Mouse (Mus musculus): ENCODE results near the gene Cnpy3. TPM values are rescaled to one million over a fixed set of nuclear protein-coding genes. Genes with fewer than 3 reads are reported as not detected.

The Cnpy3 gene
- polyA plus RNA-seq, 1 experiment, result 243 TPM

GRCm38 (mm10) chr17:46725273-46725672 lies 26.7 kb downstream of the Cnpy3 start:
- Histone ChIP-seq H3K36me3 (replicated peaks; ENCODE audit: low read length) (peaks cover 62% of the 10 kb centered on the region), H3K9me3 (no peaks in the 10 kb centered on the region), H3K4me1 (peaks cover 31% of the 10 kb centered on the region), H3K27me3 (replicated peaks) (peaks cover 6% of the 10 kb centered on the region), H3K4me3 (replicated peaks) (no peak overlapping the region)
- TF ChIP-seq FLI1 (IDR thresholded peaks at IDR 0.05; ENCODE audit: low read length), result no peak
- TF ChIP-seq GATA1 (IDR thresholded peaks at IDR 0.05; ENCODE audit: borderline replicate concordance, low read length), result no peak

GRCm38 (mm10) chr17:46724477-46725084 lies 27.4 kb downstream of the Cnpy3 start:
- no peak overlapping the region for H3K4me3 ChIP-seq (replicated peaks)
- no peaks in the 10 kb centered on the region for H3K9me3 ChIP-seq
- H3K36me3 ChIP-seq (replicated peaks; ENCODE audit: low read length), result peaks cover 68% of the 10 kb centered on the region
- peaks cover 31% of the 10 kb centered on the region for H3K4me1 ChIP-seq
- peaks cover 6% of the 10 kb centered on the region for H3K27me3 ChIP-seq (replicated peaks)
- TF ChIP-seq GATA1 (IDR thresholded peaks at IDR 0.05; ENCODE audit: borderline replicate concordance, low read length) (no peak), FLI1 (IDR thresholded peaks at IDR 0.05; ENCODE audit: low read length) (no peak)

- Histone ChIP-seq H3K9me3 (no peaks in the 10 kb centered on the region), H3K4me1 (peaks cover 11% of the 10 kb centered on the region), H3K36me3 (replicated peaks; ENCODE audit: low read length) (peaks cover 76% of the 10 kb centered on the region), H3K4me3 (replicated peaks) (no peak overlapping the region), H3K27me3 (replicated peaks) (no peaks in the 10 kb centered on the region)
- TF ChIP-seq GATA1 (IDR thresholded peaks at IDR 0.05; ENCODE audit: borderline replicate concordance, low read length), result no peak
- TF ChIP-seq FLI1 (IDR thresholded peaks at IDR 0.05; ENCODE audit: low read length), result no peak
Observed at GRCm38 (mm10) chr17:46721077-46721476, 30.9 kb downstream of the Cnpy3 start.

- H3K4me1 ChIP-seq, result peaks cover 26% of the 10 kb centered on the region
- no peak overlapping the region for H3K4me3 ChIP-seq (replicated peaks)
- no peaks in the 10 kb centered on the region for H3K27me3 ChIP-seq (replicated peaks)
- H3K36me3 ChIP-seq (replicated peaks; ENCODE audit: low read length), result peaks cover 43% of the 10 kb centered on the region
- no peaks in the 10 kb centered on the region for H3K9me3 ChIP-seq
- TF ChIP-seq GATA1 (IDR thresholded peaks at IDR 0.05; ENCODE audit: borderline replicate concordance, low read length) (no peak), FLI1 (IDR thresholded peaks at IDR 0.05; ENCODE audit: low read length) (no peak)
Observed at GRCm38 (mm10) chr17:46714756-46715481, 37.1 kb downstream of the Cnpy3 start.

GRCm38 (mm10) chr17:46713849-46714248 lies 38.2 kb downstream of the Cnpy3 start:
- peaks cover 26% of the 10 kb centered on the region for H3K4me1 ChIP-seq
- no peak overlapping the region for H3K4me3 ChIP-seq (replicated peaks)
- peaks cover 3% of the 10 kb centered on the region for H3K9me3 ChIP-seq
- no peak for TF ChIP-seq FLI1 (IDR thresholded peaks at IDR 0.05; ENCODE audit: low read length)
- no peak for TF ChIP-seq GATA1 (IDR thresholded peaks at IDR 0.05; ENCODE audit: borderline replicate concordance, low read length)
- H3K36me3 ChIP-seq (replicated peaks; ENCODE audit: low read length), result peaks cover 41% of the 10 kb centered on the region
- H3K27me3 ChIP-seq (replicated peaks), result no peaks in the 10 kb centered on the region

- peaks cover 7% of the 10 kb centered on the region for H3K9me3 ChIP-seq
Observed at GRCm38 (mm10) chr17:46712442-46712841, 39.6 kb downstream of the Cnpy3 start.

GRCm38 (mm10) chr17:46711612-46712271 lies 40.3 kb downstream of the Cnpy3 start:
- peaks cover 34% of the 10 kb centered on the region for H3K36me3 ChIP-seq (replicated peaks; ENCODE audit: low read length)
- peaks cover 26% of the 10 kb centered on the region for H3K4me1 ChIP-seq
- H3K4me3 ChIP-seq (replicated peaks), result peak overlapping the region; percentile 97
- peaks cover 7% of the 10 kb centered on the region for H3K9me3 ChIP-seq
- TF ChIP-seq FLI1 (IDR thresholded peaks at IDR 0.05; ENCODE audit: low read length) (no peak), GATA1 (IDR thresholded peaks at IDR 0.05; ENCODE audit: borderline replicate concordance, low read length) (no peak)
- H3K27me3 ChIP-seq (replicated peaks), result peaks cover 3% of the 10 kb centered on the region

More at GRCm38 (mm10) chr17:46712442-46712841, 39.6 kb downstream of the Cnpy3 start:
- H3K4me1 ChIP-seq, result peaks cover 26% of the 10 kb centered on the region
- H3K4me3 ChIP-seq (replicated peaks), result peak overlapping the region; percentile 97
- no peaks in the 10 kb centered on the region for H3K27me3 ChIP-seq (replicated peaks)
- TF ChIP-seq FLI1 (IDR thresholded peaks at IDR 0.05; ENCODE audit: low read length) (no peak), GATA1 (IDR thresholded peaks at IDR 0.05; ENCODE audit: borderline replicate concordance, low read length) (no peak)
- H3K36me3 ChIP-seq (replicated peaks; ENCODE audit: low read length), result peaks cover 38% of the 10 kb centered on the region

- Histone ChIP-seq H3K27me3 (replicated peaks) (peaks cover 3% of the 10 kb centered on the region), H3K4me1 (peaks cover 27% of the 10 kb centered on the region), H3K9me3 (peaks cover 7% of the 10 kb centered on the region), H3K4me3 (replicated peaks) (peak within 1 kb of the TSS; percentile 97), H3K36me3 (replicated peaks; ENCODE audit: low read length) (peaks cover 27% of the 10 kb centered on the region)
- TF ChIP-seq FLI1 (IDR thresholded peaks at IDR 0.05; ENCODE audit: low read length) (peak; percentile 94), GATA1 (IDR thresholded peaks at IDR 0.05; ENCODE audit: borderline replicate concordance, low read length) (no peak)
Observed at GRCm38 (mm10) chr17:46710959-46711597, 40.9 kb downstream of the Cnpy3 start, which contains the start of gene Pex6. Gene Pex6 (plus strand): TSS chr17:46711463.

- Histone ChIP-seq H3K36me3 (replicated peaks; ENCODE audit: low read length) (peaks cover 6% of the 10 kb centered on the region), H3K4me1 (peaks cover 40% of the 10 kb centered on the region), H3K4me3 (replicated peaks) (no peak overlapping the region), H3K9me3 (peaks cover 7% of the 10 kb centered on the region), H3K27me3 (replicated peaks) (peaks cover 3% of the 10 kb centered on the region)
- TF ChIP-seq GATA1 (IDR thresholded peaks at IDR 0.05; ENCODE audit: borderline replicate concordance, low read length) (no peak), FLI1 (IDR thresholded peaks at IDR 0.05; ENCODE audit: low read length) (no peak)
Observed at GRCm38 (mm10) chr17:46706375-46707089, 45.5 kb downstream of the Cnpy3 start.

Measured in megakaryocyte, embryonic 14.5 days (primary cell).